Mouse (Mus musculus) lung, postnatal 0 days (tissue): ENCODE measurements at regions not wholly inside any gene's neighbourhood (a gene's known extent, or its start where the extent isn't known, plus 50 kb on each side); places are given as distances from the start of the nearest gene placed in this dataset.

Experiments used
- ATAC-seq: fragments of 200-750 bp; cut with Nextera tagmentation; 2 replicates; pipeline ENCODE4 v1.8.0; 2017; ENCODE audit warnings: moderate library complexity
- DNase-seq: peaks from one replicate; pipeline ENCODE4 v3.0.0-alpha.2; 2016; ENCODE audit warnings: low spot score
- H3K27ac ChIP-seq: fragments of 300-500 bp; sonication (generic); 2 replicates; pipeline ENCODE4 v1.5.1; 2014; ENCODE audit warnings: antibody characterized with exemption, mild to moderate bottlenecking, low read length, mixed read lengths
- H3K27me3 ChIP-seq: fragments of 300-500 bp; sonication (generic); replicated peaks from 2 replicates; pipeline ENCODE4 v1.6.1; 2014; ENCODE audit warnings: low read length, mixed read lengths; ENCODE audit not compliant: insufficient read depth
- H3K36me3 ChIP-seq: fragments of 300-500 bp; sonication (generic); 2 replicates; pipeline ENCODE4 v1.6.1; 2014; ENCODE audit warnings: low read length, mixed read lengths; ENCODE audit not compliant: insufficient read depth
- H3K4me1 ChIP-seq: fragments of 300-500 bp; sonication (generic); 2 replicates; pipeline ENCODE4 v1.6.1; 2014; ENCODE audit warnings: antibody characterized with exemption, low read depth, low read length, mixed read lengths; ENCODE audit not compliant: insufficient read depth
- H3K4me2 ChIP-seq: fragments of 300-500 bp; sonication (generic); replicated peaks from 2 replicates; pipeline ENCODE4 v1.6.1; 2014; ENCODE audit warnings: low read depth, mild to moderate bottlenecking, low read length, moderate library complexity, mixed read lengths
- H3K4me3 ChIP-seq: fragments of 300-500 bp; sonication (generic); 2 replicates; pipeline ENCODE4 v1.5.1; 2014; ENCODE audit warnings: low read depth, low read length
- H3K9ac ChIP-seq: fragments of 300-500 bp; sonication (generic); replicated peaks from 2 replicates; pipeline ENCODE4 v1.6.1; 2014; ENCODE audit warnings: low read depth, mild to moderate bottlenecking
- H3K9me3 ChIP-seq: fragments of 300-500 bp; sonication (generic); 2 replicates; pipeline ENCODE4 v1.6.1; 2016; ENCODE audit warnings: low read length, mixed read lengths
- CTCF ChIP-seq: IDR thresholded peaks from 2 replicates; pipeline ENCODE4 v1.5.1; 2016; ENCODE audit warnings: antibody characterized with exemption, mild to moderate bottlenecking
- EP300 ChIP-seq: IDR thresholded peaks from 2 replicates; pipeline ENCODE4 v1.6.1; 2016; ENCODE audit warnings: antibody characterized with exemption, mild to moderate bottlenecking, control low read depth
- WGBS: fragments of 180-500 bp; shearing (Covaris S2); extraction: QIAGEN DNeasy Blood & Tissue Kit; methylation state at CpG from one replicate; pipeline ENCODE4 v1.1.7; 2014; 5-methylcytosine and 5-hydroxymethylcytosine counted together

GRCm38 (mm10) chr12:54577235-54577634 lies 79.1 kb downstream of the Sptssa start:
- Histone ChIP-seq H3K27me3 (no peaks in the 10 kb centered on the region), H3K9me3 (no peaks in the 10 kb centered on the region), H3K4me3 (no peak overlapping the region), H3K4me2 (no peak overlapping the region), H3K4me1 (no peaks in the 10 kb centered on the region), H3K27ac (no peak overlapping the region), H3K9ac (no peak overlapping the region), H3K36me3 (no peaks in the 10 kb centered on the region)
- no peak for DNase-seq
- ATAC-seq = no peak
- WGBS = 14% methylated on average over 5 of the region's 5 CpGs
- no peak for TF ChIP-seq CTCF
- no peak for TF ChIP-seq EP300

DNA sequence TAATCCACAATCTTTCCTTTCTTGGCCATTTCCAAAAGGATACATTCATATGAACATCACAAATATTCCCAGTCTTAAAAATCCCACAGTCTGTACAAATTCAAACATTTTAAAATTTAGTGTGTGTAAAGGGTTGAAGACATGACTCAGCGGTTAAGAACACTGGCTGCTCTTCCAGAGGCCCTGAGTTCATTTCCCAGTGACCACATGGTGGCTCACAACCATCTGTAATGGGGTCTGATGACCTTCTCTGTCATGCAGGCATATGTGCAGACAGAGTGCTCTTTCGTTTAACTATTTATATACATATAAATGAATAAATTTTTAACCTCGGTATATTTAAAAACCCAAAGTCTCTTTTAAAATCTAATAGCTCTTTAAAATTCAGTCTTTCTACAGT lies 79.6 kb downstream of the Sptssa start:
- Histone ChIP-seq H3K36me3 (no peaks in the 10 kb centered on the region), H3K4me1 (no peaks in the 10 kb centered on the region), H3K9me3 (no peaks in the 10 kb centered on the region), H3K9ac (no peak overlapping the region), H3K4me2 (no peak overlapping the region), H3K4me3 (no peak overlapping the region), H3K27ac (no peak overlapping the region), H3K27me3 (no peaks in the 10 kb centered on the region)
- ATAC-seq (no peak), DNase-seq (no peak)
- 55% methylated on average over 3 of the region's 3 CpGs for WGBS
- TF ChIP-seq EP300 (no peak), CTCF (no peak)

- Histone ChIP-seq H3K9me3 (no peaks in the 10 kb centered on the region), H3K36me3 (no peaks in the 10 kb centered on the region), H3K4me1 (no peaks in the 10 kb centered on the region), H3K4me3 (no peak overlapping the region), H3K4me2 (no peak overlapping the region), H3K27me3 (no peaks in the 10 kb centered on the region), H3K9ac (no peak overlapping the region), H3K27ac (no peak overlapping the region)
- TF ChIP-seq EP300 (no peak), CTCF (no peak)
- WGBS = 93% methylated on average over 8 of the region's 8 CpGs
- ATAC-seq (no peak), DNase-seq (no peak)
Measured at GRCm38 (mm10) chr12:54572866-54573265, 83.5 kb downstream of the Sptssa start.

DNA sequence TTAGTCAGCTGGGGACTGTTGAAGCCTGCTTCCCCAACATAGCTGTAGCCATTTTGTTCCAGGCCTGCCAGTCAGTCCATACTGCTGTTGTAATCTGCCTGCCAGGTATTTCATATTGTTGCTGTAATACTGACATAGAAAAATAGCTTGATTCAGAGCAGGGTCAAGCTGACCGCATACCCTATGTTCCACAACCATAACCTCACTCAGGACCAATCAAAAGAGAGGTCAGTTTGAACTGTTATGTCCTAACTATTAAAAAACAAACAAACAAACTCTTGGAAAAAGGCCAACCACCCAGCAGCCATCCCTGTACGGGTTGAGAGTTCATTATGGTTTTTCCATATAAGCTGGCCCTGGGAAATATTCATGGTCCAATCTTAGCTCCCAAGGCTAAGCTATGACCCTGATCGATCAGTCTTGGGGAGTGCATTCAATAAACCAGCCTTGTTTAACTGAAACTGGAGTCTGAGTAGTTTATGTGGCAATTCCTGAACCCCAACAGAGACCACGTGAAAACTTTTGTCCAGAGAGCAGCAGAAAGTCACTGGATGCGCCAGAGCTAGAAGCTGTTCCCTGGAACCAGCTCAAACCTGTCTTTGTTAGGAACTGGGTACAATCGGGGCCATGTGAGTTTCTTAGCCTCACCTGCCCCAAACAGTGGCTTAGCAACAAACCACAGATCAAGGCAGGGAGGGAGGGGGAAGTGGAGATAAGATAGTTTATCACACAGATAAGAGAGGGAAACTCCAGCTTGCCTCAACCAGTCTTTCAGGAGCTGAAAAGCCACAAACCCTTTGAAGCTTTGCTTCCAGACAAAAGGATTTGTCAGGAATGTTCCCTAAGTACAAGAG lies 88.1 kb downstream of the Sptssa start:
- no peaks in the 10 kb centered on the region for H3K9me3 ChIP-seq
- WGBS = 56% methylated on average over 6 of the region's 6 CpGs
- DNase-seq = no peak
- no peak overlapping the region for H3K27ac ChIP-seq
- no peak overlapping the region for H3K9ac ChIP-seq
- no peaks in the 10 kb centered on the region for H3K27me3 ChIP-seq
- H3K4me2 ChIP-seq = no peak overlapping the region
- H3K4me3 ChIP-seq = no peak overlapping the region
- ATAC-seq = no peak
- no peaks in the 10 kb centered on the region for H3K4me1 ChIP-seq
- H3K36me3 ChIP-seq = no peaks in the 10 kb centered on the region
- TF ChIP-seq CTCF (no peak), EP300 (no peak)

DNA sequence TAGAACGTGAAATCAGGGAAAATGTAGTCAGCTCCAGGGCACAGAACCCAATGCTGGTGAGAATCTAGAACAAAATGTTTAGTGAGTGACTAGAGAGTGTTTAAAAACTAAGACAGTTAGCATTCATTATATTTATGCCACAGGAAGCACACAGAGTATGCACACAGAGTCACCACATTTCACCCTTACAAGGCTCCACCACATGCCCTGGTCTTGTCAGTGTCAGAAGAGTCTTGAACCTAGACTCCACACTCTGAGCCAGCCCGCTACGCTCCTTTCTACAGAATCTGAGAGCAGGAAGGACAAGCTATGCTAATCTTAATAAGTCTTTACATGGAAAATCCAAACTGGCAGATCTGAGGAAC lies 89.0 kb downstream of the Sptssa start:
- Histone ChIP-seq H3K9me3 (no peaks in the 10 kb centered on the region), H3K4me3 (no peak overlapping the region), H3K27ac (no peak overlapping the region), H3K36me3 (no peaks in the 10 kb centered on the region), H3K4me1 (no peaks in the 10 kb centered on the region), H3K9ac (no peak overlapping the region), H3K27me3 (no peaks in the 10 kb centered on the region), H3K4me2 (no peak overlapping the region)
- ATAC-seq (no peak), DNase-seq (no peak)
- 96% methylated on average over 3 of the region's 3 CpGs for WGBS
- TF ChIP-seq CTCF (no peak), EP300 (no peak)

GRCm38 (mm10) chr12:54566532-54567425 lies 89.6 kb downstream of the Sptssa start:
- Histone ChIP-seq H3K27ac (no peak overlapping the region), H3K4me1 (no peaks in the 10 kb centered on the region), H3K4me2 (no peak overlapping the region), H3K36me3 (no peaks in the 10 kb centered on the region), H3K9ac (no peak overlapping the region), H3K4me3 (no peak overlapping the region), H3K9me3 (no peaks in the 10 kb centered on the region), H3K27me3 (no peaks in the 10 kb centered on the region)
- no peak for ATAC-seq
- 85% methylated on average over 23 of the region's 23 CpGs for WGBS
- DNase-seq = no peak
- TF ChIP-seq CTCF (no peak), EP300 (no peak)
